Mouse (Mus musculus) stomach, embryonic 14.5 days (tissue): ENCODE results near the gene Mpp2. TPM values are rescaled to one million over a fixed set of nuclear protein-coding genes. Genes with fewer than 3 reads are reported as not detected.

Source experiments
- ATAC-seq: fragments of 200-750 bp; cut with Nextera tagmentation; 2 replicates; pipeline ENCODE4 v1.8.0; 2017; ENCODE audit warnings: low read depth, moderate TSS enrichment; ENCODE audit not compliant: insufficient number of reproducible peaks, insufficient read depth, low FRiP score
- H3K27ac ChIP-seq: fragments of 300-500 bp; sonication (generic); 2 replicates; pipeline ENCODE4 v1.5.1; 2014; ENCODE audit warnings: mild to moderate bottlenecking, low read length, moderate library complexity, mixed read lengths
- H3K27me3 ChIP-seq: fragments of 300-500 bp; sonication (generic); 2 replicates; pipeline ENCODE4 v1.6.1; 2014; ENCODE audit warnings: low read length, control low read depth, mixed read lengths; ENCODE audit not compliant: control insufficient read depth, insufficient read depth
- H3K36me3 ChIP-seq: fragments of 300-500 bp; sonication (generic); 2 replicates; pipeline ENCODE4 v1.6.1; 2014; ENCODE audit warnings: mild to moderate bottlenecking, control low read depth, low read length, moderate library complexity, mixed read lengths; ENCODE audit not compliant: control insufficient read depth, insufficient read depth
- H3K4me1 ChIP-seq: fragments of 300-500 bp; sonication (generic); 2 replicates; pipeline ENCODE4 v1.6.1; 2014; ENCODE audit warnings: low read length, control low read depth, mixed read lengths; ENCODE audit not compliant: control insufficient read depth, insufficient read depth
- H3K4me2 ChIP-seq: fragments of 300-500 bp; sonication (generic); replicated peaks from 2 replicates; pipeline ENCODE4 v1.6.1; 2014; ENCODE audit warnings: low read depth, low read length, control low read depth
- H3K4me3 ChIP-seq: fragments of 300-500 bp; sonication (generic); 2 replicates; pipeline ENCODE4 v1.5.1; 2014; ENCODE audit warnings: low read depth, low read length, control low read depth
- H3K9ac ChIP-seq: fragments of 300-500 bp; sonication (generic); replicated peaks from 2 replicates; pipeline ENCODE4 v1.6.1; 2014; ENCODE audit warnings: low read depth, mild to moderate bottlenecking, control low read depth, low read length, moderate library complexity, mixed read lengths
- H3K9me3 ChIP-seq: fragments of 300-500 bp; sonication (generic); 2 replicates; pipeline ENCODE4 v1.6.1; 2016; ENCODE audit warnings: low read depth, low read length, control low read depth; ENCODE audit not compliant: control insufficient read depth
- WGBS: fragments of 180-500 bp; shearing (Covaris S2); extraction: QIAGEN DNeasy Blood & Tissue Kit; methylation state at CpG from one replicate; pipeline ENCODE4 v1.1.7; 2014; 5-methylcytosine and 5-hydroxymethylcytosine counted together
- polyA plus RNA-seq: library from polyadenylated mRNA; unstranded; fragments of >200 nt; fragmentation: Nextera tagmentation; extraction: Ambion mirVana; gene quantifications from 2 replicates; pipeline ENCODE4 v1.2.1, GENCODE M21; 2014

Mpp2 gene
- polyA plus RNA-seq, 1 experiment from 2014 or later: 8.5 TPM

GRCm38 (mm10) chr11:102008954-102009637 is 79.2 kb downstream of the Mpp2 start:
- WGBS: 78% methylated on average over 15 of the region's 15 CpGs
- no peaks in the 10 kb centered on the region for H3K27me3 ChIP-seq
- no peak for ATAC-seq
- H3K4me1 ChIP-seq: 0 out of 2 replicates have a peak, but pooled peaks cover 3% of the 10 kb centered on the region
- H3K9ac ChIP-seq: no peak overlapping the region
- H3K9me3 ChIP-seq: no peaks in the 10 kb centered on the region
- no peak overlapping the region for H3K4me3 ChIP-seq
- peaks cover 7% of the 10 kb centered on the region for H3K36me3 ChIP-seq
- H3K4me2 ChIP-seq: no peak overlapping the region
- H3K27ac ChIP-seq: no peak overlapping the region

GRCm38 (mm10) chr11:102008372-102008771 is 79.9 kb downstream of the Mpp2 start:
- H3K27me3 ChIP-seq: no peaks in the 10 kb centered on the region
- no peak overlapping the region for H3K9ac ChIP-seq
- WGBS: 85% methylated on average over 8 of the region's 8 CpGs
- H3K36me3 ChIP-seq: peaks cover 7% of the 10 kb centered on the region
- H3K27ac ChIP-seq: no peak overlapping the region
- 0 out of 2 replicates have a peak, but pooled peaks cover 3% of the 10 kb centered on the region for H3K4me1 ChIP-seq
- no peak overlapping the region for H3K4me3 ChIP-seq
- H3K4me2 ChIP-seq: no peak overlapping the region
- no peaks in the 10 kb centered on the region for H3K9me3 ChIP-seq
- no peak for ATAC-seq

Other genes starting within 250 kb of the Mpp2 start
- gene Meox1, start 194.1 kb downstream of the Mpp2 start, polyA plus RNA-seq: 5.2 and 5.6 TPM in 2 replicates
- gene Sost, start 121.5 kb downstream of the Mpp2 start, polyA plus RNA-seq: not detected in 2 replicates
- gene Cfap97d1, start 104.2 kb downstream of the Mpp2 start, polyA plus RNA-seq: not detected in 2 replicates
- gene Dusp3, start 101.5 kb downstream of the Mpp2 start, polyA plus RNA-seq: 25.3 and 27.3 TPM in 2 replicates
- gene Mpp3, start 60.1 kb downstream of the Mpp2 start, polyA plus RNA-seq: 7.1 and 9.4 TPM in 2 replicates
- gene Cd300lg, start 47.0 kb downstream of the Mpp2 start, polyA plus RNA-seq: 1.1 and 1.2 TPM in 2 replicates
- gene Ppy, start 12.8 kb upstream of the Mpp2 start, polyA plus RNA-seq: not detected in 2 replicates
- 5.2 and 11.2 TPM in 2 replicates for gene Pyy, start 19.3 kb upstream of the Mpp2 start, polyA plus RNA-seq
- gene Nags, start 57.0 kb upstream of the Mpp2 start, polyA plus RNA-seq: not detected in 2 replicates
- gene Tmem101, start 67.9 kb upstream of the Mpp2 start, polyA plus RNA-seq: 23.0 and 24.8 TPM in 2 replicates
- 88.2 and 88.5 TPM in 2 replicates for gene Lsm12, start 96.8 kb upstream of the Mpp2 start, polyA plus RNA-seq
- gene G6pc3, start 101.1 kb upstream of the Mpp2 start, polyA plus RNA-seq: 34.4 and 36.6 TPM in 2 replicates
- 41.5 and 46.4 TPM in 2 replicates for gene Hdac5, start 141.7 kb upstream of the Mpp2 start, polyA plus RNA-seq
- gene BC030867, start 160.4 kb upstream of the Mpp2 start, polyA plus RNA-seq: 11.4 and 11.8 TPM in 2 replicates
- not detected in 2 replicates for gene Asb16, start 180.2 kb upstream of the Mpp2 start, polyA plus RNA-seq
- gene Tmub2, start 196.4 kb upstream of the Mpp2 start, polyA plus RNA-seq: 53.0 and 55.0 TPM in 2 replicates
- 18.7 and 19.0 TPM in 2 replicates for gene Atxn7l3, start 208.1 kb upstream of the Mpp2 start, polyA plus RNA-seq
- 77.3 and 87.2 TPM in 2 replicates for gene Ubtf, start 231.2 kb upstream of the Mpp2 start, polyA plus RNA-seq